Mouse (Mus musculus) hindbrain, embryonic 11.5 days (tissue): Measurements from ENCODE around the gene Prnp. TPM values are rescaled to one million over a fixed set of nuclear protein-coding genes. Genes with fewer than 3 reads are reported as not detected.

ENCODE experiments used
- ATAC-seq: fragments of 200-750 bp; cut with Nextera tagmentation; 2 replicates; pipeline ENCODE4 v1.8.0; 2017; ENCODE audit warnings: mild to moderate bottlenecking, moderate TSS enrichment, moderate library complexity; ENCODE audit not compliant: low FRiP score
- DNase-seq: peaks from one replicate; pipeline ENCODE4 v3.0.0-alpha.2; 2015; ENCODE audit warnings: low spot score
- H3K27ac ChIP-seq: fragments of 300-500 bp; sonication (generic); 2 replicates; pipeline ENCODE4 v1.5.1; 2014; ENCODE audit warnings: mild to moderate bottlenecking, low read depth, low read length
- H3K27me3 ChIP-seq: fragments of 300-500 bp; sonication (generic); 2 replicates; pipeline ENCODE4 v1.6.1; 2014; ENCODE audit warnings: mild to moderate bottlenecking, low read length, moderate library complexity, mixed read lengths; ENCODE audit not compliant: control insufficient read depth, insufficient read depth
- H3K36me3 ChIP-seq: fragments of 300-500 bp; sonication (generic); 2 replicates; pipeline ENCODE4 v1.6.1; 2014; ENCODE audit warnings: mild to moderate bottlenecking, low read length, moderate library complexity, mixed read lengths; ENCODE audit not compliant: control insufficient read depth, insufficient read depth
- H3K4me1 ChIP-seq: fragments of 300-500 bp; sonication (generic); replicated peaks from 2 replicates; pipeline ENCODE4 v1.6.1; 2014; ENCODE audit warnings: low read length, mixed read lengths; ENCODE audit not compliant: control insufficient read depth, insufficient read depth
- H3K4me2 ChIP-seq: fragments of 300-500 bp; sonication (generic); replicated peaks from 2 replicates; pipeline ENCODE4 v1.6.1; 2014; ENCODE audit warnings: mild to moderate bottlenecking, low read depth, low read length
- H3K4me3 ChIP-seq: fragments of 300-500 bp; sonication (generic); 2 replicates; pipeline ENCODE4 v1.5.1; 2014; ENCODE audit warnings: low read depth, low read length
- H3K9ac ChIP-seq: fragments of 300-500 bp; sonication (generic); 2 replicates; pipeline ENCODE4 v1.6.1; 2014; ENCODE audit warnings: low read depth, low read length
- H3K9me3 ChIP-seq: fragments of 300-500 bp; sonication (generic); 2 replicates; pipeline ENCODE4 v1.6.1; 2016; ENCODE audit warnings: low read length; ENCODE audit not compliant: control insufficient read depth
- WGBS: fragments of 180-500 bp; shearing (Covaris S2); extraction: QIAGEN DNeasy Blood & Tissue Kit; methylation state at CpG from one replicate; pipeline ENCODE4 v1.1.7; 2014; 5-methylcytosine and 5-hydroxymethylcytosine counted together
- polyA plus RNA-seq: library from polyadenylated mRNA; unstranded; fragments of >200 nt; fragmentation: Nextera tagmentation; extraction: Ambion mirVana; gene quantifications from 2 replicates; pipeline ENCODE4 v1.2.1, GENCODE M21; 2014

Prnp gene
- polyA plus RNA-seq, 1 experiment from 2014 or later, result 35.1 TPM

DNA sequence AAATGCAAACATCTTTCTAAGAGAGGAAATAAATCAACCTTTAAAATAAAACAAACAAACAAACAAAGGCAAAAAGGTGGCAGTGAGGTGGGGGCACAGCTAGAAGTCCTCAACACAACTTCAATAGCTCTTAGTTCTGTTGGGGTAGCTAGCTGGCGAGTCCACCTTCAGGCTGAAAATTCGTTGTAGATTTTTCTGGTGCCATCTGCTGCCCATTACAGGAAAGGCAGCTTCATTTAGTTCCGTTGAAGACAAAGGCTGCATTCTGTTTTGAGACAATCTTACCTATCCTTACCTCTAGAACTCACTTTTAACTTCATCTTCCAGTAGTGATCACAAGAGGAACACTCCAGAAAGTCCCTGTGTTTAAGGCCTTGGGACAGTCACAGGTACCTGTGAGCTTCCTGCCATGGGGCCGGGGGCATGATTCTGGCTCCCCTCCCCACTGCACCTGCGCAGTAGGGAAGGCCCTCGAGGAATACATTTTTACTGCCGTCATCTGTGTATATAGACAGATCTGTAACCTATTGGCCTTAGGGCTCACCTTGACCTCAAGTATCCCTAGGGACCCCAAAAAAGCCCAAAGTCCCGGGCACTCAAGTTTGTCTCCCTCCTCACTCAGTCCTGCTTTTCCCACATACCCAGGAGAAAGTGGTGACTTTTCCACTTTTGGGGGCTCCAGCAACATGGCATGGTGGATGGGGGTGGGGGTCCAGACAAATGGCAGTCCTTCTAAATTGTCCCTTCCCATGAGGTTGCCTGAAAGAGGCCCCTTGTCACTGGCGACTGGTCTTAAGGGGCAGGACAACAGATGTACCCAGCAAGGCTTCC lies 40.3 kb downstream of the Prnp start:
- ATAC-seq, result 0 out of 2 replicates have a peak, but pooled peaks have one; percentile 14
- H3K27ac ChIP-seq, result no peak overlapping the region
- no peak overlapping the region for H3K4me2 ChIP-seq
- no peaks in the 10 kb centered on the region for H3K4me1 ChIP-seq
- H3K27me3 ChIP-seq, result peaks cover 24% of the 10 kb centered on the region
- no peak overlapping the region for H3K9ac ChIP-seq
- H3K9me3 ChIP-seq, result no peaks in the 10 kb centered on the region
- DNase-seq, result peak; percentile 72
- H3K4me3 ChIP-seq, result no peak overlapping the region
- H3K36me3 ChIP-seq, result no peaks in the 10 kb centered on the region
- WGBS, result 50% methylated on average over 9 of the region's 9 CpGs

DNA sequence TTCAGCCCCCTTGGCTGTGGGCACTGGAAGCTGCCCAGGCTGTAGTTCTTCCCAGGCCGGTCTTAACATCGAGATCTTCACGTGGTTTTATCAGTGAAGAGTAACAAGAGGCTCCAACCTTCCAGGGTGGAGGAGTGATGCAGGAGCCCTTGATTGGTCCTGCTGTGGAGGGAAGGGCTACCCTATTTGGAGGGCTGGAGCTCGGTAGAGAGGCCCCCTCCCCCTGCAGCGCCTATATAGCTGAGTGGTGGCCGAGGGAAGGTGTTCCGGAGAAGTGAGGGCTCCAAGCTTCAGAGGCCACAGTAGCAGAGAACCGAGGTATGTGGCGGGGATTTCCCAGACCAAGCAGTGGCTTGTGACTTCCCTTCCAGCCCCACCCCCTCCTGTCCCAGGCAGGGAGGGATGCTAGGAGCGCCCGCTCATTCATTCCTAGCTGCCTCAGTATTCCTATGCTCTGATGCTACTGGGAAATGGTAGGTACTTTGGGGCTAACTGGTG lies 40.9 kb downstream of the Prnp start, which contains the start of gene Prnd:
Gene Prnd, plus strand, starts transcription at position 264 of the 498 bp plus-strand sequence.
- no peak for ATAC-seq
- peak; percentile 11 for DNase-seq
- Histone ChIP-seq H3K4me3 (no peak within 1 kb of the TSS), H3K9me3 (no peaks in the 10 kb centered on the region), H3K36me3 (no peaks in the 10 kb centered on the region), H3K4me2 (no peak within 1 kb of the TSS), H3K27me3 (peaks cover 24% of the 10 kb centered on the region), H3K4me1 (no peaks in the 10 kb centered on the region), H3K9ac (no peak within 1 kb of the TSS), H3K27ac (no peak within 1 kb of the TSS)
- 16% methylated on average over 11 of the region's 11 CpGs for WGBS

- no peaks in the 10 kb centered on the region for H3K4me1 ChIP-seq
- no peak for DNase-seq
- H3K27me3 ChIP-seq, result peaks cover 24% of the 10 kb centered on the region
- H3K9ac ChIP-seq, result no peak overlapping the region
- H3K27ac ChIP-seq, result no peak overlapping the region
- no peaks in the 10 kb centered on the region for H3K9me3 ChIP-seq
- no peak for ATAC-seq
- WGBS, result 46% methylated on average over 2 of the region's 2 CpGs
- H3K4me2 ChIP-seq, result no peak overlapping the region
- no peaks in the 10 kb centered on the region for H3K36me3 ChIP-seq
- no peak overlapping the region for H3K4me3 ChIP-seq
These were observed 42.7 kb downstream of the Prnp start for GRCm38 (mm10) chr2:131952456-131952855.

- Histone ChIP-seq H3K36me3 (no peaks in the 10 kb centered on the region), H3K4me2 (peak overlapping the region; percentile 3; the same call in 1 of the 2 replicates), H3K4me3 (no peak overlapping the region), H3K4me1 (no peaks in the 10 kb centered on the region), H3K9me3 (no peaks in the 10 kb centered on the region), H3K9ac (no peak overlapping the region), H3K27ac (no peak overlapping the region), H3K27me3 (peaks cover 24% of the 10 kb centered on the region)
- WGBS, result 18% methylated on average over 29 of the region's 29 CpGs
- ATAC-seq (no peak), DNase-seq (peak; percentile 18)
These were observed 43.3 kb downstream of the Prnp start for GRCm38 (mm10) chr2:131952961-131953538.

DNA sequence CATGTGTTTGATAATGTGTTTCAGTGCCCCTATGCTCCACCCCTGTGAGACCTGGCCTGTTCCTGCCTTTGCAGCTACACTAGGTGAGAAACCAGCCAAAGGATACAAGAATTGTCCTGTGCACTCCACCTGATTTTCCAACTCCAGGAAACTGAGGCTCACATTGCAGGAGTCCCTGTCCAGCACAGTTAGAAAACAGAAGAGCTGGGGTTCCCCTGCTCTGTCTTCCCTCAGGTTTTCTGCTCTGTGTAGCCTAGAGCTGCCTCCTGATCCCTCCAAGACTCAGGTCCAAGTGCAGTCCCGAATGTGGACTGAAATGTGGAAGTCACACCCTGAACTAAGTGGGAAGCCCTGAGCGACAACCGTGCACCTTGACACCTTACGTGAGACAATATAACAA lies 44.0 kb downstream of the Prnp start:
- Histone ChIP-seq H3K27me3 (peaks cover 24% of the 10 kb centered on the region), H3K27ac (no peak overlapping the region), H3K4me1 (no peaks in the 10 kb centered on the region), H3K4me2 (no peak overlapping the region), H3K36me3 (no peaks in the 10 kb centered on the region), H3K9ac (no peak overlapping the region), H3K4me3 (no peak overlapping the region), H3K9me3 (no peaks in the 10 kb centered on the region)
- no peak for DNase-seq
- WGBS, result 88% methylated on average over 4 of the region's 4 CpGs
- no peak for ATAC-seq

GRCm38 (mm10) chr2:131954835-131955234 lies 45.1 kb downstream of the Prnp start:
- Histone ChIP-seq H3K9ac (no peak overlapping the region), H3K27me3 (peaks cover 24% of the 10 kb centered on the region), H3K36me3 (no peaks in the 10 kb centered on the region), H3K4me3 (peak overlapping the region; percentile 29), H3K4me2 (peak overlapping the region; percentile 44), H3K27ac (no peak overlapping the region), H3K9me3 (no peaks in the 10 kb centered on the region), H3K4me1 (no peaks in the 10 kb centered on the region)
- DNase-seq (no peak), ATAC-seq (peak; percentile 38; the same call in 1 of the 2 replicates)
- 60% methylated on average over 9 of the region's 9 CpGs for WGBS

DNA sequence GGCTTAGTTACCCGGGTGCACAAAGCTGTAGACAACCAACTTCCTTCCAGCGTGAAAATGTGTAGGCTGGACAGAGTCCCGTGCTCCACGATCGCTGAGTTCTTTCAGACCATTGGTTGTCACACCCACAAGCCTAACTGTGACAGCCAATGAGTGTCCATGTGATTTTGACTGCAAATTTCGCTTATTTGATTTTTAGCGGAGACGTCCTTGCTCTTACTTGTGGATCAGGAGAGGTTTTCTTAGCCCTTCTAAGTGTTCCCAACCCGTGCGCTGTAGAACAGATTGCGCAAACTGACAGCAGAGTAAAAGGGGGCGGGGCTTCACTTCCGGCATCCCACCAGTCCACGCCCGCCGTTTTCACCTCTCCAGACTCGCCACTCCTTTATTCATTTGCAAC lies 45.5 kb downstream of the Prnp start:
- peak overlapping the region; percentile 44 for H3K4me2 ChIP-seq
- no peak overlapping the region for H3K27ac ChIP-seq
- no peaks in the 10 kb centered on the region for H3K9me3 ChIP-seq
- no peaks in the 10 kb centered on the region for H3K36me3 ChIP-seq
- DNase-seq, result peak; percentile 51
- ATAC-seq, result peak; percentile 75
- peak overlapping the region; percentile 29 for H3K4me3 ChIP-seq
- no peaks in the 10 kb centered on the region for H3K4me1 ChIP-seq
- H3K27me3 ChIP-seq, result peaks cover 24% of the 10 kb centered on the region
- H3K9ac ChIP-seq, result no peak overlapping the region
- WGBS, result 5% methylated on average over 17 of the region's 17 CpGs

DNA sequence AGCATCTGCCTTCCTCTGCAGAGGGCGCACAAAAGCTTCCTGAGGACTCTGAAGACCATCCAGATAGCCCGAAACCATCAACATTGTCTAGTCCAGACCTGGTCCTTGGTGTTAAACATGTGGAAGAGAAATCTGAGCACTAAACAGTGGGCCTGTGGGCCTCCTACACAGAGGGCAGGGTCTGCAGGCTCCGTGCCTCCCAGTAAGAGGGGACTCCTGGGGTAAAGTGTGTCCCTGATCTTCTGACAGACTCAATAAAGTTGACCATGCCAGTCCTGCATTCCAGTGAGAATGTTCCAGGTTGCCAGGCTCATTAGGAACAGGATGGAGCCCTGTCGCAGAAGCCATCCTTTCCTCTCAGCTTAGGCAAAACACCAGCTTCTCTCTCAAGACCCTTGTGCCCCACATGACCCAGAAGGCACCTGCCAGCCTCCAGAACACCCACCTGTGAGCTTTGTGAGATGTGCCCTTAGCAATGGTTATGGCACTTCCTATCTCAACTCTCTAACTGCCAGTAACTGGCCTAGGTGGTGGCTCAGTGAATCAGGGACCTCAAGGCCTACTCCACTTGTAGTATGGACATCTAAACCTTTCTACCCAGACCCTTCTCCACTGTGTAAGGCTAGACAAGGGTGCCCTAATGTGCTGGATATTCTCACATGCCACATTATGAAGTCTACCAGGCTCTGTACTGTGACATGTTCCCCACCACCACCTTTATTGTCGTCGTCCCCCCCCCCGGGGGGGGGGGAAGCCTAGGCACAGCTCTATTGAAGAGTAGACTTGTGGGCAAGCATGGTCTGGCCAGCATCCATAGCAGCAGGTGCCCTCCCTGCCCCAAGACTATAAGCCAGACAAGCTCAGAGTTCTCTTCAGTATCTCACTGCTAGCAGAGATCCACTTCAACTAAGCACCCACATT lies 46.9 kb downstream of the Prnp start:
- no peak overlapping the region for H3K27ac ChIP-seq
- no peaks in the 10 kb centered on the region for H3K36me3 ChIP-seq
- DNase-seq, result no peak
- H3K4me3 ChIP-seq, result no peak overlapping the region
- no peak for ATAC-seq
- no peaks in the 10 kb centered on the region for H3K4me1 ChIP-seq
- no peak overlapping the region for H3K9ac ChIP-seq
- no peaks in the 10 kb centered on the region for H3K9me3 ChIP-seq
- WGBS, result 79% methylated on average over 7 of the region's 7 CpGs
- H3K27me3 ChIP-seq, result peaks cover 22% of the 10 kb centered on the region
- H3K4me2 ChIP-seq, result no peak overlapping the region
